Mouse (Mus musculus): Measurements from ENCODE around the gene Terf2ip. TPM values are rescaled to one million over a fixed set of nuclear protein-coding genes. Genes with fewer than 3 reads are reported as not detected.

Terf2ip gene
- polyA plus RNA-seq (2015; fragmentation: Nextera tagmentation; extraction: Ambion mirVana) = 20.4 and 20.5 TPM in 2 replicates

GRCm38 (mm10) chr8:112010997-112011815 lies at the start of gene Terf2ip, which contains the start of gene Kars:
TSS of gene Terf2ip (plus strand) at chr8:112011398.
TSS of gene Kars (minus strand) at chr8:112011323.
- Histone ChIP-seq H3K27me3 (ENCODE audit: control insufficient read depth, insufficient read depth, low read length) (no peaks in the 10 kb centered on the region), H3K36me3 (ENCODE audit: control insufficient read depth, insufficient read depth, low read length) (no peaks in the 10 kb centered on the region; the same call in 1 of the 2 replicates), H3K9me3 (replicated peaks; ENCODE audit: control insufficient read depth, low read length) (no peaks in the 10 kb centered on the region), H3K9ac (ENCODE audit: low read length) (peak within 1 kb of the TSS; percentile 94), H3K4me1 (ENCODE audit: control insufficient read depth, insufficient read depth, low read length) (peaks cover 16% of the 10 kb centered on the region), H3K4me3 (replicated peaks; ENCODE audit: low read length) (peak within 1 kb of the TSS; percentile 98), H3K27ac (ENCODE audit: low read length) (peak within 1 kb of the TSS; percentile 68), H3K4me2 (ENCODE audit: low read depth, low read length) (peak within 1 kb of the TSS; percentile 92)
- under 1% methylated on average over 61 of the region's 61 CpGs for WGBS
- ATAC-seq (ENCODE audit: insufficient read depth, low FRiP score) = peak; percentile 94

- H3K36me3 ChIP-seq (ENCODE audit: control insufficient read depth, insufficient read depth, low read length) = no peaks in the 10 kb centered on the region
- H3K9me3 ChIP-seq (replicated peaks; ENCODE audit: control insufficient read depth, low read length) = no peaks in the 10 kb centered on the region
- WGBS = 55% methylated on average over 1 of the region's 1 CpGs
- no peaks in the 10 kb centered on the region for H3K27me3 ChIP-seq (ENCODE audit: control insufficient read depth, insufficient read depth, low read length)
- no peak overlapping the region for H3K27ac ChIP-seq (ENCODE audit: low read length)
- no peak overlapping the region for H3K4me3 ChIP-seq (replicated peaks; ENCODE audit: low read length)
- no peaks in the 10 kb centered on the region for H3K4me1 ChIP-seq (ENCODE audit: control insufficient read depth, insufficient read depth, low read length)
- H3K9ac ChIP-seq (ENCODE audit: low read length) = no peak overlapping the region
- no peak overlapping the region for H3K4me2 ChIP-seq (ENCODE audit: low read depth, low read length)
- no peak for ATAC-seq (ENCODE audit: insufficient read depth, low FRiP score)
Measured at GRCm38 (mm10) chr8:111962589-111962988, 48.6 kb upstream of the Terf2ip start.

- no peaks in the 10 kb centered on the region for H3K9me3 ChIP-seq (replicated peaks; ENCODE audit: control insufficient read depth, low read length)
- no peak overlapping the region for H3K4me3 ChIP-seq (replicated peaks; ENCODE audit: low read length)
- H3K4me2 ChIP-seq (ENCODE audit: low read depth, low read length) = no peak overlapping the region
- no peaks in the 10 kb centered on the region for H3K27me3 ChIP-seq (ENCODE audit: control insufficient read depth, insufficient read depth, low read length)
- H3K36me3 ChIP-seq (ENCODE audit: control insufficient read depth, insufficient read depth, low read length) = no peaks in the 10 kb centered on the region
- ATAC-seq (ENCODE audit: insufficient read depth, low FRiP score) = no peak
- 73% methylated on average over 10 of the region's 10 CpGs for WGBS
- H3K4me1 ChIP-seq (ENCODE audit: control insufficient read depth, insufficient read depth, low read length) = no peaks in the 10 kb centered on the region
- no peak overlapping the region for H3K9ac ChIP-seq (ENCODE audit: low read length)
- H3K27ac ChIP-seq (ENCODE audit: low read length) = no peak overlapping the region
Measured at GRCm38 (mm10) chr8:111963091-111963490, 48.1 kb upstream of the Terf2ip start.

- Histone ChIP-seq H3K27ac (ENCODE audit: low read length) (no peak overlapping the region), H3K9me3 (replicated peaks; ENCODE audit: control insufficient read depth, low read length) (no peaks in the 10 kb centered on the region), H3K27me3 (ENCODE audit: control insufficient read depth, insufficient read depth, low read length) (no peaks in the 10 kb centered on the region), H3K4me3 (replicated peaks; ENCODE audit: low read length) (no peak overlapping the region), H3K9ac (ENCODE audit: low read length) (no peak overlapping the region), H3K4me1 (ENCODE audit: control insufficient read depth, insufficient read depth, low read length) (no peaks in the 10 kb centered on the region), H3K4me2 (ENCODE audit: low read depth, low read length) (no peak overlapping the region), H3K36me3 (ENCODE audit: control insufficient read depth, insufficient read depth, low read length) (no peaks in the 10 kb centered on the region)
- ATAC-seq (ENCODE audit: insufficient read depth, low FRiP score) = no peak
- WGBS = 88% methylated on average over 4 of the region's 4 CpGs
Measured at GRCm38 (mm10) chr8:111963546-111963945, 47.7 kb upstream of the Terf2ip start.

GRCm38 (mm10) chr8:111964351-111964750 lies 46.8 kb upstream of the Terf2ip start:
- WGBS = 50% methylated on average over 5 of the region's 5 CpGs
- Histone ChIP-seq H3K27ac (ENCODE audit: low read length) (no peak overlapping the region), H3K4me3 (replicated peaks; ENCODE audit: low read length) (no peak overlapping the region), H3K36me3 (ENCODE audit: control insufficient read depth, insufficient read depth, low read length) (no peaks in the 10 kb centered on the region), H3K27me3 (ENCODE audit: control insufficient read depth, insufficient read depth, low read length) (no peaks in the 10 kb centered on the region), H3K4me2 (ENCODE audit: low read depth, low read length) (no peak overlapping the region), H3K9me3 (replicated peaks; ENCODE audit: control insufficient read depth, low read length) (no peaks in the 10 kb centered on the region), H3K4me1 (ENCODE audit: control insufficient read depth, insufficient read depth, low read length) (no peaks in the 10 kb centered on the region), H3K9ac (ENCODE audit: low read length) (no peak overlapping the region)
- no peak for ATAC-seq (ENCODE audit: insufficient read depth, low FRiP score)

GRCm38 (mm10) chr8:111964849-111965561 lies 46.2 kb upstream of the Terf2ip start:
- Histone ChIP-seq H3K4me3 (replicated peaks; ENCODE audit: low read length) (no peak overlapping the region), H3K9me3 (replicated peaks; ENCODE audit: control insufficient read depth, low read length) (no peaks in the 10 kb centered on the region), H3K27me3 (ENCODE audit: control insufficient read depth, insufficient read depth, low read length) (no peaks in the 10 kb centered on the region), H3K9ac (ENCODE audit: low read length) (no peak overlapping the region), H3K4me2 (ENCODE audit: low read depth, low read length) (no peak overlapping the region), H3K36me3 (ENCODE audit: control insufficient read depth, insufficient read depth, low read length) (no peaks in the 10 kb centered on the region), H3K4me1 (ENCODE audit: control insufficient read depth, insufficient read depth, low read length) (no peaks in the 10 kb centered on the region), H3K27ac (ENCODE audit: low read length) (no peak overlapping the region)
- ATAC-seq (ENCODE audit: insufficient read depth, low FRiP score) = no peak
- 50% methylated on average over 7 of the region's 7 CpGs for WGBS

GRCm38 (mm10) chr8:111967246-111967870 lies 43.8 kb upstream of the Terf2ip start:
- WGBS = 80% methylated on average over 5 of the region's 5 CpGs
- Histone ChIP-seq H3K27ac (ENCODE audit: low read length) (no peak overlapping the region), H3K4me3 (replicated peaks; ENCODE audit: low read length) (no peak overlapping the region), H3K27me3 (ENCODE audit: control insufficient read depth, insufficient read depth, low read length) (no peaks in the 10 kb centered on the region), H3K36me3 (ENCODE audit: control insufficient read depth, insufficient read depth, low read length) (no peaks in the 10 kb centered on the region), H3K4me1 (ENCODE audit: control insufficient read depth, insufficient read depth, low read length) (no peaks in the 10 kb centered on the region), H3K9ac (ENCODE audit: low read length) (no peak overlapping the region), H3K9me3 (replicated peaks; ENCODE audit: control insufficient read depth, low read length) (no peaks in the 10 kb centered on the region), H3K4me2 (ENCODE audit: low read depth, low read length) (no peak overlapping the region)
- ATAC-seq (ENCODE audit: insufficient read depth, low FRiP score) = no peak

GRCm38 (mm10) chr8:111968541-111968940 lies 42.7 kb upstream of the Terf2ip start:
- no peak overlapping the region for H3K27ac ChIP-seq (ENCODE audit: low read length)
- no peak overlapping the region for H3K9ac ChIP-seq (ENCODE audit: low read length)
- no peak for ATAC-seq (ENCODE audit: insufficient read depth, low FRiP score)
- H3K36me3 ChIP-seq (ENCODE audit: control insufficient read depth, insufficient read depth, low read length) = 0 out of 2 replicates have a peak, but pooled peaks cover 5% of the 10 kb centered on the region
- WGBS = 88% methylated on average over 10 of the region's 10 CpGs
- no peaks in the 10 kb centered on the region for H3K4me1 ChIP-seq (ENCODE audit: control insufficient read depth, insufficient read depth, low read length)
- H3K27me3 ChIP-seq (ENCODE audit: control insufficient read depth, insufficient read depth, low read length) = no peaks in the 10 kb centered on the region
- H3K4me2 ChIP-seq (ENCODE audit: low read depth, low read length) = no peak overlapping the region
- no peak overlapping the region for H3K4me3 ChIP-seq (replicated peaks; ENCODE audit: low read length)
- no peaks in the 10 kb centered on the region for H3K9me3 ChIP-seq (replicated peaks; ENCODE audit: control insufficient read depth, low read length)

GRCm38 (mm10) chr8:111968991-111969390 lies 42.2 kb upstream of the Terf2ip start:
- no peak overlapping the region for H3K27ac ChIP-seq (ENCODE audit: low read length)
- no peak overlapping the region for H3K9ac ChIP-seq (ENCODE audit: low read length)
- 0 out of 2 replicates have a peak, but pooled peaks cover 5% of the 10 kb centered on the region for H3K36me3 ChIP-seq (ENCODE audit: control insufficient read depth, insufficient read depth, low read length)
- 55% methylated on average over 5 of the region's 5 CpGs for WGBS
- 0 out of 2 replicates have a peak, but pooled peaks cover 2% of the 10 kb centered on the region for H3K9me3 ChIP-seq (replicated peaks; ENCODE audit: control insufficient read depth, low read length)
- H3K4me1 ChIP-seq (ENCODE audit: control insufficient read depth, insufficient read depth, low read length) = no peaks in the 10 kb centered on the region
- no peak overlapping the region for H3K4me3 ChIP-seq (replicated peaks; ENCODE audit: low read length)
- H3K4me2 ChIP-seq (ENCODE audit: low read depth, low read length) = no peak overlapping the region
- no peaks in the 10 kb centered on the region for H3K27me3 ChIP-seq (ENCODE audit: control insufficient read depth, insufficient read depth, low read length)
- no peak for ATAC-seq (ENCODE audit: insufficient read depth, low FRiP score)

Data from stomach, embryonic 16.5 days (tissue).